Comparison of ENCODE assay signal across 8 mouse cellular contexts in the genomic region with DNA sequence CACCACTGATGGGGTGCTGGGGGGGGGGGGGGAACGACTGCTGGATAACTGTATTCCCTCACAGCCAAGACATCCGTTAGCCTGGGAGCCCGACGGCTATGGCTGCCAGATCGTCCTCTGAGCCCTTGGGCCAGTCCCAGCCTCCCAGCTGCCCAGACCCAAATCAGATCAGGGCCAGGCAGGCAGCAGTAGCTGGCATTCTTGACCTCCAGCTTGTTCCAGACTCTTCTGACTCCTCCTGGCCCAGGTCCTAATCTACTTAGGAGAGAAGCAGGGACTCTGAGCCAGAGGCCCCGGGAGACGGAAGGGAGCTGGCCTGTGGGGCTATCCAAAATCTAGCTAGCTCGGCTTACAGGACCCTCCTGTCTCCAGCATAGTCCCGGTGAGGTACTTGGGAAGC. TPM values are rescaled to one million over a fixed set of nuclear protein-coding genes. Genes with fewer than 3 reads are reported as not detected.
DNase-seq lines count a peak whose midpoint lies in the region; ATAC-seq and TF ChIP-seq lines count a peak whose summit lies in the region.
"Had no signal": no experiment of that assay in that cellular context is flagged by ENCODE, and none has a peak within 500 bp of the region (broad histone marks: within the 10 kb centered on the region; RNA-seq: fewer than 3 reads in every experiment).

No protein-coding gene starts in this region.

- DNase-seq in Muller cell, postnatal 12 days (ENCODE audit: inconsistent ontology term) = peak; percentile 57
- DNase-seq in heart, postnatal 36 days = peak; percentile 59 to 63
- DNase-seq in thymus, postnatal 14 days = no peak
- DNase-seq in frontal cortex, postnatal 14 days (ENCODE audit: low spot score in 2 of 2) = no peak

- 49% methylated on average over 9 of the region's 9 CpGs for WGBS in embryonic facial prominence, embryonic 12.5 days
- WGBS in stomach, embryonic 15.5 days = 59% methylated on average over 9 of the region's 9 CpGs

- peaks cover 8% of the 10 kb centered on the region for H3K9me3 ChIP-seq in E14TG2a.4 (ENCODE audit: low read length)
- H3K9me3 ChIP-seq in embryonic facial prominence, embryonic 12.5 days = no peaks in the 10 kb centered on the region
- no peaks in the 10 kb centered on the region for H3K9me3 ChIP-seq in stomach, embryonic 15.5 days

- 0 out of 2 replicates have a peak overlapping the region, but pooled peaks have one; percentile 26 for H3K27ac ChIP-seq in embryonic facial prominence, embryonic 12.5 days
- peak overlapping the region; percentile 17; the same call in 1 of the 2 replicates for H3K27ac ChIP-seq in stomach, embryonic 15.5 days
- H3K27ac ChIP-seq: layer of hippocampus, adult 2 months had no signal

- intact Hi-C loops in heart, postnatal 36 days (cut with DNase I) = loop anchor here (5.0 kb wide), 1 partner anchor 39 kb away; no protein-coding TSS in a partner anchor

- peaks cover 33% of the 10 kb centered on the region for H3K36me3 ChIP-seq in E14TG2a.4 (ENCODE audit: insufficient read depth, low read length)
- peaks cover 27% of the 10 kb centered on the region for H3K36me3 ChIP-seq in embryonic facial prominence, embryonic 12.5 days
- H3K36me3 ChIP-seq in stomach, embryonic 15.5 days = peaks cover 6% of the 10 kb centered on the region

- no peak overlapping the region for H3K9ac ChIP-seq in embryonic facial prominence, embryonic 12.5 days
- H3K9ac ChIP-seq in stomach, embryonic 15.5 days = no peak overlapping the region

- no peaks in the 10 kb centered on the region for H3K27me3 ChIP-seq in E14TG2a.4 (ENCODE audit: insufficient read depth, low read length)
- no peaks in the 10 kb centered on the region for H3K27me3 ChIP-seq in embryonic facial prominence, embryonic 12.5 days
- no peaks in the 10 kb centered on the region for H3K27me3 ChIP-seq in stomach, embryonic 15.5 days (replicated peaks)

- H3K4me1 ChIP-seq in E14TG2a.4 (replicated peaks; ENCODE audit: low read depth, low read length) = peaks cover 90% of the 10 kb centered on the region
- peaks cover 20% of the 10 kb centered on the region for H3K4me1 ChIP-seq in embryonic facial prominence, embryonic 12.5 days
- peaks cover 22% of the 10 kb centered on the region for H3K4me1 ChIP-seq in stomach, embryonic 15.5 days

- TF ChIP-seq CTCF in E14TG2a.4 (conservative IDR thresholded peaks at IDR 0.05; ENCODE audit: low read length) = no peak

- H3K4me3 ChIP-seq in E14TG2a.4 (replicated peaks; ENCODE audit: low read length) = peak overlapping the region; percentile 57
- no peak overlapping the region for H3K4me3 ChIP-seq in embryonic facial prominence, embryonic 12.5 days
- H3K4me3 ChIP-seq in stomach, embryonic 15.5 days (replicated peaks) = no peak overlapping the region
- H3K4me3 ChIP-seq: layer of hippocampus, adult 2 months had no signal

- no peak overlapping the region for H3K4me2 ChIP-seq in embryonic facial prominence, embryonic 12.5 days (replicated peaks)
- no peak overlapping the region for H3K4me2 ChIP-seq in stomach, embryonic 15.5 days

- ATAC-seq in embryonic facial prominence, embryonic 12.5 days (ENCODE audit: insufficient number of reproducible peaks, insufficient read depth, low FRiP score, low TSS enrichment) = no peak
- no peak for ATAC-seq in stomach, embryonic 15.5 days (ENCODE audit: insufficient read depth, low FRiP score, low read depth)

RNA-seq across cellular contexts. Expression of gene Gtf2ird1, which starts 35.5 kb away (rescaled TPM):
- polyA plus RNA-seq in embryonic facial prominence, embryonic 12.5 days (2016; fragmentation: Nextera tagmentation; extraction: Ambion mirVana) = 151 and 153 TPM in 2 replicates
- total RNA-seq in heart, postnatal 36 days (2021) = 10 to 100 TPM; 23.4 to 26.9 TPM
- polyA plus RNA-seq in stomach, embryonic 15.5 days (2015; fragmentation: Nextera tagmentation; extraction: Ambion mirVana) = 83.6 and 90.8 TPM in 2 replicates

Comparison
In these comparisons a context has a peak if more than half of its experiments do, and no peak if none do; other contexts are left out.
1. DNase-seq: peak in Muller cell, postnatal 12 days (single experiment) and heart, postnatal 36 days (2 of 2); none in thymus, postnatal 14 days (single experiment) and frontal cortex, postnatal 14 days (0 of 2).